Mouse (Mus musculus) forebrain, embryonic 16.5 days (tissue): ENCODE results near the gene Nop9. TPM values are rescaled to one million over a fixed set of nuclear protein-coding genes. Genes with fewer than 3 reads are reported as not detected.
A peak's percentile ranks its signal among the peaks of the same experiment; 100 is the strongest.

Experiments
- ATAC-seq: fragments of 200-750 bp; cut with Nextera tagmentation; 2 replicates; pipeline ENCODE4 v1.8.0; 2017; ENCODE audit warnings: mild to moderate bottlenecking, moderate library complexity
- H3K27ac ChIP-seq: fragments of 300-500 bp; sonication (generic); 2 replicates; pipeline ENCODE4 v1.5.1; 2014; ENCODE audit warnings: low read length, control low read depth
- H3K27me3 ChIP-seq: fragments of 300-500 bp; sonication (generic); replicated peaks from 2 replicates; pipeline ENCODE4 v1.6.1; 2014; ENCODE audit warnings: low read length; ENCODE audit not compliant: control insufficient read depth, insufficient read depth
- H3K36me3 ChIP-seq: fragments of 300-500 bp; sonication (generic); 2 replicates; pipeline ENCODE4 v1.6.1; 2014; ENCODE audit not compliant: control insufficient read depth, insufficient read depth
- H3K4me1 ChIP-seq: fragments of 300-500 bp; sonication (generic); replicated peaks from 2 replicates; pipeline ENCODE4 v1.6.1; 2014; ENCODE audit warnings: low read length; ENCODE audit not compliant: control insufficient read depth, insufficient read depth
- H3K4me2 ChIP-seq: fragments of 300-500 bp; sonication (generic); 2 replicates; pipeline ENCODE4 v1.6.1; 2014; ENCODE audit warnings: mild to moderate bottlenecking, low read length, control low read depth
- H3K4me3 ChIP-seq: fragments of 300-500 bp; sonication (generic); replicated peaks from 2 replicates; pipeline ENCODE4 v1.5.1; 2014; ENCODE audit warnings: mild to moderate bottlenecking, low read length, control low read depth
- H3K9ac ChIP-seq: fragments of 300-500 bp; sonication (generic); replicated peaks from 2 replicates; pipeline ENCODE4 v1.6.1; 2014; ENCODE audit warnings: low read depth, low read length, control low read depth
- H3K9me3 ChIP-seq: fragments of 300-500 bp; sonication (generic); 2 replicates; pipeline ENCODE4 v1.6.1; 2016; ENCODE audit warnings: low read length; ENCODE audit not compliant: control insufficient read depth
- WGBS: fragments of 180-500 bp; shearing (Covaris S2); extraction: QIAGEN DNeasy Blood & Tissue Kit; methylation state at CpG from one replicate; pipeline ENCODE4 v1.1.7; 2014; 5-methylcytosine and 5-hydroxymethylcytosine counted together
- polyA plus RNA-seq: library from polyadenylated mRNA; unstranded; fragments of >200 nt; fragmentation: Nextera tagmentation; extraction: Ambion mirVana; gene quantifications from 2 replicates; pipeline ENCODE4 v1.2.1, GENCODE M21; 2015

Nop9 gene
- polyA plus RNA-seq, 1 experiment from 2014 or later = 36.4 TPM

- Histone ChIP-seq H3K9me3 (no peaks in the 10 kb centered on the region), H3K9ac (no peak within 1 kb of the TSS), H3K4me2 (no peak within 1 kb of the TSS), H3K27ac (no peak within 1 kb of the TSS), H3K36me3 (peaks cover 2% of the 10 kb centered on the region; the same call in 1 of the 2 replicates), H3K27me3 (peaks cover 2% of the 10 kb centered on the region; the same call in 1 of the 2 replicates), H3K4me1 (no peaks in the 10 kb centered on the region), H3K4me3 (no peak within 1 kb of the TSS)
- ATAC-seq = no peak
- 30% methylated on average over 4 of the region's 4 CpGs for WGBS
These were observed 31.8 kb upstream of the Nop9 start, which contains the start of gene Tgm1 for GRCm38 (mm10) chr14:55713729-55714122. TSS of gene Tgm1 (minus strand) at chr14:55713926.

GRCm38 (mm10) chr14:55714893-55715292, 30.6 kb upstream of the Nop9 start:
- ATAC-seq = no peak
- Histone ChIP-seq H3K9ac (no peak overlapping the region), H3K27me3 (peaks cover 2% of the 10 kb centered on the region; the same call in 1 of the 2 replicates), H3K4me1 (no peaks in the 10 kb centered on the region), H3K36me3 (peaks cover 2% of the 10 kb centered on the region; the same call in 1 of the 2 replicates), H3K27ac (no peak overlapping the region), H3K9me3 (no peaks in the 10 kb centered on the region), H3K4me3 (no peak overlapping the region), H3K4me2 (no peak overlapping the region)
- 38% methylated on average over 6 of the region's 6 CpGs for WGBS

- H3K9me3 ChIP-seq = no peaks in the 10 kb centered on the region
- no peak overlapping the region for H3K4me2 ChIP-seq
- WGBS = 94% methylated on average over 6 of the region's 6 CpGs
- H3K36me3 ChIP-seq = peaks cover 2% of the 10 kb centered on the region; the same call in 1 of the 2 replicates
- peaks cover 4% of the 10 kb centered on the region for H3K4me1 ChIP-seq
- peaks cover 2% of the 10 kb centered on the region; the same call in 1 of the 2 replicates for H3K27me3 ChIP-seq
- H3K27ac ChIP-seq = no peak overlapping the region
- H3K9ac ChIP-seq = no peak overlapping the region
- H3K4me3 ChIP-seq = no peak overlapping the region
- ATAC-seq = no peak
These were observed 29.2 kb upstream of the Nop9 start for GRCm38 (mm10) chr14:55716271-55716670.

- peaks cover 2% of the 10 kb centered on the region; the same call in 1 of the 2 replicates for H3K36me3 ChIP-seq
- peaks cover 8% of the 10 kb centered on the region for H3K4me1 ChIP-seq
- H3K27ac ChIP-seq = no peak overlapping the region
- no peak overlapping the region for H3K4me3 ChIP-seq
- H3K9ac ChIP-seq = no peak overlapping the region
- no peak overlapping the region for H3K4me2 ChIP-seq
- no peak for ATAC-seq
- H3K9me3 ChIP-seq = no peaks in the 10 kb centered on the region
- WGBS = 93% methylated on average over 8 of the region's 8 CpGs
- H3K27me3 ChIP-seq = peaks cover 2% of the 10 kb centered on the region; the same call in 1 of the 2 replicates
These were observed 28.6 kb upstream of the Nop9 start for GRCm38 (mm10) chr14:55716884-55717283.

GRCm38 (mm10) chr14:55719737-55720136, 25.8 kb upstream of the Nop9 start:
- Histone ChIP-seq H3K9me3 (no peaks in the 10 kb centered on the region), H3K27me3 (no peaks in the 10 kb centered on the region), H3K36me3 (peaks cover 2% of the 10 kb centered on the region; the same call in 1 of the 2 replicates), H3K4me2 (no peak overlapping the region), H3K27ac (no peak overlapping the region), H3K4me1 (peaks cover 11% of the 10 kb centered on the region), H3K4me3 (no peak overlapping the region), H3K9ac (no peak overlapping the region)
- WGBS = 92% methylated on average over 6 of the region's 6 CpGs
- no peak for ATAC-seq

- Histone ChIP-seq H3K27ac (no peak overlapping the region), H3K9ac (no peak overlapping the region), H3K4me3 (no peak overlapping the region), H3K27me3 (no peaks in the 10 kb centered on the region), H3K9me3 (no peaks in the 10 kb centered on the region), H3K4me2 (no peak overlapping the region; the same call in 1 of the 2 replicates), H3K36me3 (peaks cover 2% of the 10 kb centered on the region; the same call in 1 of the 2 replicates), H3K4me1 (peaks cover 11% of the 10 kb centered on the region)
- no peak for ATAC-seq
- WGBS = 95% methylated on average over 12 of the region's 12 CpGs
These were observed 24.8 kb upstream of the Nop9 start for GRCm38 (mm10) chr14:55720666-55721065.

GRCm38 (mm10) chr14:55721076-55721475, 24.4 kb upstream of the Nop9 start:
- ATAC-seq = no peak
- no peak overlapping the region; the same call in 1 of the 2 replicates for H3K9ac ChIP-seq
- 83% methylated on average over 6 of the region's 6 CpGs for WGBS
- H3K27me3 ChIP-seq = no peaks in the 10 kb centered on the region
- peaks cover 2% of the 10 kb centered on the region; the same call in 1 of the 2 replicates for H3K36me3 ChIP-seq
- peak overlapping the region; percentile 78 for H3K4me2 ChIP-seq
- H3K4me3 ChIP-seq = peak overlapping the region; percentile 68
- no peaks in the 10 kb centered on the region for H3K9me3 ChIP-seq
- peaks cover 11% of the 10 kb centered on the region for H3K4me1 ChIP-seq
- no peak overlapping the region for H3K27ac ChIP-seq

GRCm38 (mm10) chr14:55721700-55722437, 23.6 kb upstream of the Nop9 start, which contains the start of gene Rabggta:
TSS of gene Rabggta (minus strand) at chr14:55722263.
- Histone ChIP-seq H3K27ac (peak within 1 kb of the TSS; percentile 74), H3K27me3 (no peaks in the 10 kb centered on the region), H3K4me3 (peak within 1 kb of the TSS; percentile 68), H3K4me1 (peaks cover 11% of the 10 kb centered on the region), H3K4me2 (peak within 1 kb of the TSS; percentile 78), H3K9ac (peak within 1 kb of the TSS; percentile 80), H3K9me3 (no peaks in the 10 kb centered on the region), H3K36me3 (peaks cover 2% of the 10 kb centered on the region; the same call in 1 of the 2 replicates)
- WGBS = under 1% methylated on average over 50 of the region's 50 CpGs
- peak; percentile 96 for ATAC-seq

GRCm38 (mm10) chr14:55722438-55722945, 23.0 kb upstream of the Nop9 start:
- ATAC-seq = peak; percentile 6; the same call in 1 of the 2 replicates
- H3K4me2 ChIP-seq = peak overlapping the region; percentile 78

More at GRCm38 (mm10) chr14:55722438-55722945, 23.0 kb upstream of the Nop9 start:
- Histone ChIP-seq H3K27ac (peak overlapping the region; percentile 29; the same call in 1 of the 2 replicates), H3K27me3 (no peaks in the 10 kb centered on the region), H3K4me1 (peaks cover 11% of the 10 kb centered on the region), H3K36me3 (peaks cover 2% of the 10 kb centered on the region; the same call in 1 of the 2 replicates), H3K9me3 (no peaks in the 10 kb centered on the region), H3K9ac (peak overlapping the region; percentile 80), H3K4me3 (peak overlapping the region; percentile 68)
- WGBS = 43% methylated on average over 8 of the region's 8 CpGs
